Mouse (Mus musculus) urinary bladder, postnatal 36 days (tissue): ENCODE results near the gene Efna5.
A peak's percentile ranks its signal among the peaks of the same experiment; 100 is the strongest.

Experiments
- DNase-seq, 2 experiments: peaks; one replicate each; pipeline ENCODE4 v3.0.0; 2022; ENCODE audit warnings: low spot score in 2 of 2, mixed read lengths in 1 of 2

Efna5 gene

DNA sequence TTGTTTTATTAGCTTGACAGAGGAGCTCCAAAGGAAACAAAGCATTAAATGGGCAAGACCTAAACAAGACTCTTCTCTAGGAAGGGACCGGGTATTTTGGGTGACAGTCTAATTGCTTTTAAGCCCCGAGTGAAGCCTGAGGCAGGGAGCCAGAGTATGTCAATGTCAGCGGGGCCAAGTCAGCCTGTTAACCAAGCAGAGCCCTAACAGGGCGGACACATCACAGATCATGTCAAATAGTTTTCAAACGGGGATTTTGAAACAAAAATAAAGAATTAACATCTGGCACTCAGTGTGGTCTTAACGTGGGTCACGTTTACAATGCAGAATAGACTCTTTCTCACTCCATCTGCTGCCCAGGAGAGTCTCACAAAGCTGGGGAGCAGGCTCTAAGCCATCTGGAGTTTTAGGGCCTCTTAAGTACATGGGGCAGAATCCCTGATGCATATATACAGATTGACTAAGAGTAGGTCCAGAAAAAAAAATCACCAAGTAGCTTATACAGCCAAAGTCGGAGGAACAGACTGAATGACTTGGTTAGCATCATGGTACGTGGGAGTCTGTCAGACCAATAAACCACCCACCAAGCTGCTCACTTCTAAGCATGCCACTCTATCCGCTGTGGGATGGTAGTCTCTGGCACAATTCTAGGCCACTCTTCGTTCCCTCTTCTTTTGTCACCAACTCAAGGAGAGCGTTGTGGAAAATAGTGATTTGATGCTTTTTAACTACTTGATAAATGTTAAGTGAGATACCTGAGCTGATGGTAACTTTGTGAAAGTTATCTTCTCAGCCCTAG lies 223.1 kb downstream of the Efna5 start:
- no peak for DNase-seq

DNA sequence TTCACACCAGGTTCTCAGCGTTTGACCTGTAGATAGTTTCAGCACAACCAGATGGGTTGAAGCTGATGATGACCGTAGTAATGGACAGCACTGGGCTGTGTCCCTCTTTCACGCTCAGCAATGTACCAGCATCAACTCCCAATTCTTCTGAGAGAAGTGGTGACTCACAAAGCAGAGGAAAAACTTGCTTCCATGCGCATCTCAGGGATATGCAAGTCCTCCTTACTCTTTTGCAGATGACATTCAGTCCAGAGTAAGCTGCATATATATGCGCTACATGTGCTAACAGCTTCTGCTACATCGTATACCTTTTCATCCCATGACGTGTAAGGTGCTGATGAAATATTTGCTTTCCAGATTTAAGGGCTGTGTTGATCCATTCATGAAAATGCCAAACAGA lies 224.1 kb downstream of the Efna5 start:
- no peak for DNase-seq

DNA sequence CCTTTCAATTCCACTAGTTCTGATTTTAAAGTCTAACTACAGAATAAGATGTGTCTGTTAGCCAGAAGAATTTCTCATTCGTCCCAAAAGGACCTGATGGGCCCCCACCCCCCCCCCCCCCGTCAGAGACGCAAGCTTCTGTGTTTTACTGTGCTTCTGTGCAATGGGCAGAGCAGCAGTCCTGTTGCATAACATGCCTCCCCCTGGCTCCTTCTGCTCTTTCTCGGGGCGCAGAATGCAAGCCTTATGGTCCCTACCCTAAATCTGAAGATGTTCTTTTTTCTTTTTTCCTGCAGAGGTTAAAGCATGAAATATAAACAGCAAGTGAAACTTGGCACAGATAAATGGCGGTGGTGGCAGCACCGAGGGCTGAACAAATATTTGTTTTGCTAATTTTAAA lies 224.5 kb downstream of the Efna5 start:
- DNase-seq, result no peak

DNA sequence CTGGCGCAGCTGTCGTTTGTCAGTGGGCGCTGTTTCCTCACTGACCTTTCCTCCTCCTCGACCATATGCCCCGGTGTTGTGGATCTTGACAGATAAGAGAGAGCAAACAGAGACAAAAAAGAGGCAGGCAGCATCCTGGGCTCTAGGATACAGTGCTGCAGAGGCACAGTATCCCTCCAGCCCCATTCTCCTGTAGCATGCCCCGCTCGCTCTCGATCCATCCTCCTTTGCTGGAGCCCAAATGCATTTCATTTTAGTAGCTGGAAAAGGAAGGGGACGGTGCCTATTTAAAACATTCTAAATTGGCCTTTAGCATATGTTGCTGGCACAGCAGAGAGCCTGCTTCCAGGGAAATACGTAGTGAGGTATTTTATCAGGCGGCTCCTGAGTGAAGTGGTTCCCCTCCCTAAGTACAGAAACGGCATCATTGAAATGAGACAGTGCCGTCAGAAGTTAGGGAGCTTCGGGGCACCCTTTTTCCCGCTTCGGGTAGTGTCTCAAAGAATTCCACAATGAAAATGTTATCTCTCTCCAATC lies 225.2 kb downstream of the Efna5 start:
- no peak for DNase-seq

DNA sequence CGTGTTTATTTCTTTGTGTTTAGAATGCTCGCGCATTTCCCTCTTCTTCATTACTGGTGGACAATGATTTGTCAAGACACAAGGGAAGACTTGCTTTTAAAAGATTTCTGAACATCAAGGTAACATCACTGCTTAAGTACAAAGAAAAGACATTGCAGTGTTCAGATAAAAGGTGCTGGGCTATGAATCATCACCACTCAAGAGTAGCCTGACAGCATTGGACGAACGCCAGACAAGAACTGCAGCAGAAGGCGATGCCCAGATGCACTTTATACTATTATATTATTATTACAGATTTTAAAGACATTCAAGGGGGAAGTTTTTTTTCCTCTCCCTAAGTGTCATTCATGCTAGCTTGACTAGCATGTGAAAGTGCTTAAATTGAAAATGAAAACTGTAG lies 228.7 kb downstream of the Efna5 start:
- DNase-seq, result no peak

DNA sequence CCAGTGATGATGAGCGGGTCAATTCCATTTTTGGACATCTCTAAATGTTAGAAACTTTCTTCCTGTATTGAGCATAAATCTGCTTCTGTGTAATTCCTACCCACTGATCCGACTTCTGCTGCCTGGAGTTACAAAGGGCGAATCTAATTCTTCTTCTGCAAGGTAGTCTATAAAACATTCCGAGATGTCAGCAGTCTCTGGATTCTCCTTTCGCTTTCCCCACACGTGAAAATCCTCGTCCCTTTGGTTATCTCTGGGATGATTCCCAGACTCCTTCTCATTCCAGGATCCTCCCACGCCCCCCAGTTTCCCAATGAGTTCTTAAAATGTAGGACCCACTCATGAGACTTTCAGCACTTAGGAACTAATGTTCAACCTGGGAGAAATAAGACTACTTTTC lies 229.4 kb downstream of the Efna5 start:
- DNase-seq, result no peak

DNA sequence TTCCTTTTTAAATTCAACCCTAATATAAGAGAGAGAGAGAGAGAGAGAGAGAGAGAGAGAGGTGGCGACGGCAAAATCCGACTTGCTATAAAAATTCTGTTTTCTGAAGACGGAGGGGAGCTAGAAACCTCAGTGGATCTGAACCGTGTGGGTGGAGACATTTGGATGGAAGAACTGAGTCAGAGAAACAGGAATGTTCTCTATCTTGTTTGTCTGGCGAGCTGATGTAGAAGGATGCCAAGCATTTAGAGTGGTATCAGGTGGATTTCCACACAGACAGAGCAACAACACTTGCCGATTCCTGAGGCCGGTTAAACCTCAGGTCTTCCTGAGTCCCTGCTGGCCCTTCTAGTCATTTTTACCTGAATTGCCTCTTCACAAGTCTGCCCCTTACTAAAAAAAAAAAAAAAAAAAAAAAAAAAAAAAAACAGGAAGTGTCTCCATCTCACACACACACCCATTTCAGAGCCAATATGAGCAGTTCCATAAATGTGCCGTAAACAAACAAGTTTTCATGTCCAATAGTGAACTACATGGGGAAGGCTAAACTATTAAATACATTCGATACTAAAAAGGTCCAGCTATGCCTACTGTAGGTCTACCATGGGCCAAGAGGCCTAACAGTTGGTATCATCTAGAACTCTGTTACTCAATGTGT lies 231.7 kb downstream of the Efna5 start:
- DNase-seq, result peak; percentile 31 to 50

DNA sequence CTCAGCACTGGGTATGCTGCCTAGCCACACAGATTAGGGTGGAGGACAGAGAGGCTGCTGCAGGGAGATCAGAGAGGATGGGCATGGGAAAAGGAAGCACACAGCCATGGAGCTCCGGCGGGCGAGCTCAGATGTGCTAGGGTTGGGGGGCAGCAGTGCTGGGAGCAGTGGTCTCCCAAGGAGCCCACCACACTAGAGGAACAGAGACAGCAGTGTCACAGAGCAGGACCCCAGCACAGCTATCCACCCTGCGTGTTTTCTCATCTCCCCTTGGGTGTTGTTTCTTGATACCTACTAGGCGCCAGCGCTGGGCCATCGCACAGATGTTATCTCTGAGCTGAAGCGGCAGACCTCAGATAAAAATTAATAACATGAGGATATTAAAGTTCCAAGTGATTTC lies 234.3 kb downstream of the Efna5 start:
- DNase-seq, result no peak

DNA sequence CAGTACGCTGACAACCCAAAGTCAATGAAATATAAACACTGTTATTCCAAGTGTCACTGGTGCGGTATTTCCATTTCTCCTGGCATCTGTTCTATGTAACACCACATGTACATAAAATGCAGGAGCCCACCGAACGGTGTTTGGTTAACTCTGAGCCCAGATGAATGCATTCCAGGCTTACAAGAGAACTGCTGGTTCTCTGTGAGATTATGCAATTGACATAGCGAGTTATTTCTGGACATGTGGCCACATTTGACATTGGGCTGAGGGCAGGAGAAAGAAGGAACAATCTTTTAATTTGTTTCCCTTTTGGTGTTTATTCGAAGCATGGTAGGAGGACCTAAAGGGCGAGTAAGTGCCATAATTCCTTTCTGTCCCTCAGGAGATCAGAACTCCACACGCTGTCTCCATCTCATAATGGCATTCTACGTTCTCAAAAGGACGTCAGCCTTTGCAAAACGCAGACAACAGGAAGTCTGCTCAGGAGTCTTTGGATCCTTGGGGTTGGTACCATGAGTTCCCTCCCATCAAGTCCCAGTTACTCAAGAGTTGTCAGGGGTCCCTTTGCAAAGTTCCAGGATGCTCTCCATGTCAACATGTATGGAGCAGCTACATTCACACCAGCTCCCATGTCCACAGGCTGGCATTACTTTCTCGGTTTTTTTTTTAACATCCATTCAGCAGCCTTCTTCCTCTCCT lies 238.5 kb downstream of the Efna5 start:
- no peak for DNase-seq

DNA sequence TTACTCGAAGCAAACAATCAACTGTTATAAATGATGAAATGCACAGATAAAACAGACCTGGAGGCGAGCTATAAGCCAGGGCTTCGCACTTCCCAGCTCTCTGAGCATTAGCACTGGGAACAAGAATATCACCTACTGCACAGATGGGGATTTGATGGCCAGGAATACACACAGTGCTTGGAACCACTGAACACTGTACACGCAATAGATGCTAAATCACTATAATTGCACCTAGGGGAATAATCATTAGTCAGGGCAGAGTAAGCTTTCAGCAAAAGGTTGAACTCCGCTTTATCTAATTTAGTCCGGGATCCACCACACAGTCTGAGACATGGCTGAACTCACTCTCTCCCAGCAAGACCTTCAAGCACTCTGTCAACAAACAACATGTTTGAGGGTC lies 240.5 kb downstream of the Efna5 start:
- DNase-seq, result no peak

DNA sequence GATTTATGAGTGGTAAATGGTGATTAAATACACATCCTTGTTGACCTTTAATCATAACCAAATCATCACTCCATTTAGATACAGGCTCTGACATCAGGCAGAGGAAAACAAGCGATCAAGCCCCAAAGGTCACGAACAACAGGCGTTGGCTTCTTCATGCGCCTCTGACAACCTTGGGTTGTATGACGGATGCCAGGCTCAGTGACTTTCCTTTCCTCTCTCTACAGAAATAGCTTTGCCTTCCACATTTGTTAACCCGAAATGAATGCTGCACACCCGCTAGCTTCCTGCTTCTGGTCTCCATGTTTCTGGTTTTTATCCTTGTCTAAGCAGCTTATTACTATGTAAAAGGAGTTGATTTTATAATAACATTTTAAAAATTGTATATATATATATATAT lies 244.2 kb downstream of the Efna5 start:
- DNase-seq, result no peak

DNA sequence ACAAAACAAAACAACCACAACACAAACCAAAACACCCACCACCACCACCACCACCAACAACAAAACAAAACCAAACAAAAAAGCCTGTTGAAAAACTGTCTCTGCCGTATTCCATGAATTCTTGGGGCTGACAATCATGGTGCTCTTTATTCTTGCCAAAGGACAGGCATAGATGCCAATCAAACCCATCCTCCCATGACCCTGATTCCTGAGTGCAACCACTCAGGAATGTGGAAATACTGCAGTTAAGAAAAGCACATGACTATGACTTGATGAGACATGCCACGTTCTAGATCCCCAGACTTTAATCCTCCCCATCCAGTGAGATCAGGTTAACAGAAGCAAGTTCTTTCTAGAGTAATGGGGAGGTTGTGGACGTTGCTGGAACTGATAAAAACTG lies 246.2 kb downstream of the Efna5 start:
- DNase-seq, result no peak

DNA sequence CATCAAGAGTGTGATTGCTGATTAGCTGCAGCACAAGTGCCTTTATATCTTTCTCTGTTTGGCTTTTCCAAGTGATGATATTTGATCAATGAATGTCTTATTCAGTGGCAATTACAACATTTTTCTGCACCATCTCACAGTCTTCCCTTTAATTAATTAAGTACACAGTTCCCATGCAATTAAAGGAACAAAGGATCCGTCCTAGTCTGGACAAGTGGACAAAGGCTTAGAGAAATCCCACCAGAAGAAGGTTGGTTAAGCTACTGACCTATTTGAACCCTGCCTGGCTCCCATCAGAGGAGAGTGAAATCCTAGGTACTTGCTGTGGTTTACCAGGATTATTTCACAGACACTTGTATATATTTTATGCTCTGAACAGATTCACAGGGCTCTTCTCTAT lies 252.6 kb downstream of the Efna5 start:
- no peak for DNase-seq

DNA sequence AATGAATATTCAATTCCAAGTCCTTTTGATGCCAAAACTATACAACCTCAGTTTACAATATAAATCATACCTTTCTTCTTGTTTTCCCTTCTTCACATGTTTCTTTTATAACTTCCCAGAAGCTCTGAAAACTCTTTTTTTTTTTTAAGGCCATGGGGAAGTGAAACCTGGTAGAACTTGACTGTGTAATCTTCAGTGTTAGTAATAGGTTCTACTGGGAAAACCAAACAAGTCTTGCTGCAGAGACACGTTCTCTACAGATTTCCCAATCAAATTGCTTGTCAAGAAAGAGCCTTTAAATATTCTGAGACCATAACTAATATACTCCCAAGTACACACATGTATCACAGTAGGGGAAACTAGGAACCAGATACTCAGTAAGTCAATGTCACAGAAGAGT lies 253.6 kb downstream of the Efna5 start:
- DNase-seq, result no peak

DNA sequence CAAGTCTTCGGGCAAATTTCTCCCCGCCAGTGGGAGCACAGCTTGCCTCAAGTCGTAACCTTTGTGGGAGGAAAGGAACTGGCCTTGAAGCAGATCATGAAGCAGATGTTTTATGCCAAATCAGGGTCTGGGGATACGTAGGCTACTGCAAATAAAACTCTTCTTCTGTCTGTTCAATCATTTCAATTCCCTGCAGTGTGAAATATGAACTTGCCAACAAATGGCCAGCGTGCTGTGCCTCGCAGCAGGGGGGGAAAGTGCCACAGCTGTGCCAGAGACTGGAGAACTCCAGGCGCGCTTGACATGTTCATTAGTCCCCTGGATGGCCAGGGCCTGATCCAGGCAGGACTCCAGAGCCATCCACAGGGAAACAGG lies 255.5 kb downstream of the Efna5 start:
- DNase-seq, result no peak

DNA sequence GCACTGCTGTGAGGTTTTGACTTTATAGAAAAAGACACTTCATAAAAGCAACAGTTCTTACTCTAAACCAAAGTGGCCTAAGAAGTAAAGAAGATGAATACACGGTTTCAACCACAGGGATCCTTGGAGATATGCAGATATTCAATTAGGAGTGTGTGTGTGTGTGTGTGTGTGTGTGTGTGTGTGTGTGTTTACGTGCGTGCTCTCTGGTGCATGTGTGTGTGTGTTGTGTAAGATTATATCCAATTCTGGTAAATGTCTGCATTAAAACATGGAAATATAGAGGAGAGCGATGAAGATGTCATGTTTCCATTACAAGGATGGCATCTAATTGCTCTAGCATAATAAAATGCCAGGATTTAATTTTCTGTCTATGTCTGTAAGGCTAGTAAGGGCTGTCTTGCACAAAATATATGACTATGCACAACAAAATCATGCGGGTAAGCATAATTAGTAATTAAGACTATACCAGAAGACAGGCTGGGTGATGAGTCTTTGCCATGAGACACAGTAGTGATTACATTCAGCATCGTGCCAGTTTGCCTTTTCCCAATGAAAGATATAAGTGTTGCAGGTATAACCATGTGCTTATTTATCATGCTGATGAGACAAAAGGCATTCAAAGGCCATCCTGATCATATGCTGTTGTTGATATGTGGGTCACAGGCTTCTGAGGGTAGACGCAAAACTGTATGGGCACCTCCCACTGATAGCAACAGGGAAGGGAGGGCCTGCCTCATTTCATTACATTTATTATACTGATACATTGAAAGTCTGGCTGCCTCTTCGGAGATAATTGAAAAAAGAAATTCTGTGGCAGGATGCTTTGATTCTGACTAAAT lies 256.1 kb downstream of the Efna5 start:
- DNase-seq, result no peak

DNA sequence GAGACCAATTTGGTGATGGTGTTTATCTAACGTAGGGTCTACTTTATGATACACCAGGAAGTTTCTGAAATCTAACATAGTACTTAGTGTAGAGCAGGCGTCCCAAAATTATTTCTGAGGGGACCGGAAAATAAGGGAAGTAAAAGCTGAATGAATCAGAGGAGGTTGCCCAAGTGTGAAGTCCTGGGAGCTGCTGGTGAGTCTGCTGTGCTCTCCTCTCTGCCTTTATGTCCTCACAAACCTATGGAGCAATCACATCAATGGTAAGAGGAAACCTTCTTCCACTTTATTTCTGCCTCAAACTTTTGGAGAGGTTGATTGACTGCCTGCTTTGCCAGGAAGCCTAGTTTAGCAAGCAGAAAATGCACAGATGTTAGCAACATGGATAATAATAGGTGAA lies 257.9 kb downstream of the Efna5 start:
- DNase-seq, result no peak

DNA sequence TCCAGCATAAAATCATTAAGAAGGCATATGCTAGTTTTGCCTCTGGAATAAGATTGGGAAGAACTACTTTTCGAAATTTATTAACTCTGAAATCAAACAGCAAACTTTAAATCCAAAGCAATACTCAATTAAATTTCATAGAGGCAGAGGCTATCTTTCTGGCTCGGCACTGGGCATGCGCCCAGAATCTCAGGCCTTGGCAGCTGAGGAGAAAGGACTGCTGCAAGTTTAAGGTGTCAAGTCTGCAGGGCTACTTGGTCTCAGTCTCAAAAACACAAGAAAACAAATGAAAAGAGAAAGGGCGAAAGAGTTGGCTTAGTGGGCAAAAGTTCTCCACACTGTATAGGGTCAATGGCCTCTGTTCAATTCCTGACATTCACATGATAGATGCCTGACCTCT lies 258.6 kb downstream of the Efna5 start:
- peak in 1 of 2 experiments; percentile 21 for DNase-seq

DNA sequence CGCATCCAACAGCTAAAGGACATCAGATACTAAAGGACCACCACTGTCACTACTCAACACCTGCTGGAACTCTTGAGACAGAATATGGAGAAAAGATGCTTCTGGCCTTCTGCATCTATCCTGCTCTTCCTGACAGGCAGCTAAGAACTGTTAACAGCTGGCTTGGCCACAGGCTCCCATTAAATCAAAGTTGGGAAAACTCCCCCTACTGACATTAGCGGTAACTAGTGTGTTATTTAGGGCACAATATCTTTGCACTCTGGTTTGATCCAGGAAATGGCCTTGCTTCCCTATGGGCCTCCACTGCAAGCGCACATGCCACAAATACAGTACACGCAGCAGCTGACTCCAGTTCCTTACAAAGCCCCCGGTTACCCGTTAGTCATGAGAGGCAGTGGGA lies 266.0 kb downstream of the Efna5 start:
- DNase-seq, result no peak

DNA sequence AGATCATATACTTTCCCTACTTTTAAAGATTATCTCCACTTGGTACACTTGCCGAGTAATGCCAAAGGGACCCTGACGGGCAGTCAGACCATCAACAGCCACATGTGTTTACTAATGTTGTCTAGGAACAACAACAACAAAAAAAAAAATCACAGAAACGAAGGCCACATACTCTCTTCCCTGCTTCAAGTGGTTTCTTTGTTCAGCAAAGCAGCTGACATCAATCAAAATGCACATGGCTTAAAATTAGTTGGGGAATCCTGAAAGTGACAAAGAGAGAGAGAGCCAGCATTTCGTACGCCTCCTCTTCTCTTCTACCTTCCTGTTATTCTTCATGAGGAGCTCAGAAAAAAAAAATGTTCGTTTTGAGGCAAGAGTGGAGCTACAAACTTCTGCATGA lies 266.4 kb downstream of the Efna5 start:
- DNase-seq, result no peak

DNA sequence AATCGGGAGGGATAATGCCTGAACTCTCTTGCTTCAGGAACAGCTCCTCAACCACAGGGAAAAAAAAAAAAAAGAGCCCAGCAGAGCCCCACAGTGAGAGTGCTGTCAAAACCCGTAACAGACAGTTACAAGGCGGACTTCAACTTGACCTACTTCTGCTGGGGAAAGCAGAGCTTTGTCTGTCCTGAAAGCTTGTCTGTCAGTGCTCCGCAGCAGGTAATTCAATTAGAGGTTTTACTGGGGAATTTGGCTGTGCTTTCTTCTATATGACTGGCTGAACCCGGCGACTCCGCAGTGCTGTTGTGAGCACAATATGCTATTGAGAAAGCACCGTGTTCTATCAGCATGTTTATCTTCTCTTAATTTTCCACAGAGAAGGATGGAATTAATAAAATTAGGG lies 266.9 kb downstream of the Efna5 start:
- no peak for DNase-seq

DNA sequence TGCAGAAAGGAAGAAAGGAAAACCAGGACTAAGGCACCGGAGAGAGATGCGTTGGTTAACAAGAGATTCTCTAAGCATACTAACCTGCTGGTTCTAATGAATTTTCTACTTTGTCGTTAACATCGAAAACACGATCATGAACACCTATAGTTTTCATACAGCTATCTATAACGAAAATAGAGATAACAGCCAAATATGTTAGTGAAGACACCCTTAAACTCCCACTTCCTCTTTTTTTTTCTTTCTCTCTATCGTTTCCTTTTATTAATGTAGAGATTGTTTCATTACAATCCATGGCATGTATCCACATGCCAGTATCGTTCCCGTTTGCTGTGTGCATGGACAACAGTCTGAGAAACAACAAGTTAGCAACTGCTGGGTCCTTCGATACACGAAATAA lies 267.9 kb downstream of the Efna5 start:
- DNase-seq, result no peak
